Mouse (Mus musculus) stomach, embryonic 15.5 days (tissue): ENCODE data around the gene Nmur2. TPM values are rescaled to one million over a fixed set of nuclear protein-coding genes. Genes with fewer than 3 reads are reported as not detected.

Source experiments
- ATAC-seq: fragments of 200-750 bp; cut with Nextera tagmentation; 2 replicates; pipeline ENCODE4 v1.8.0; 2017; ENCODE audit warnings: low read depth, moderate number of reproducible peaks, moderate TSS enrichment; ENCODE audit not compliant: insufficient read depth, low FRiP score
- H3K27ac ChIP-seq: fragments of 300-500 bp; sonication (generic); 2 replicates; pipeline ENCODE4 v1.5.1; 2015; ENCODE audit warnings: mild to moderate bottlenecking, inconsistent platforms
- H3K27me3 ChIP-seq: fragments of 300-500 bp; sonication (generic); replicated peaks from 2 replicates; pipeline ENCODE4 v1.6.1; 2015; ENCODE audit warnings: inconsistent platforms
- H3K36me3 ChIP-seq: fragments of 300-500 bp; sonication (generic); 2 replicates; pipeline ENCODE4 v1.6.1; 2015; ENCODE audit warnings: inconsistent platforms
- H3K4me1 ChIP-seq: fragments of 300-500 bp; sonication (generic); 2 replicates; pipeline ENCODE4 v1.6.1; 2015; ENCODE audit warnings: inconsistent platforms
- H3K4me2 ChIP-seq: fragments of 300-500 bp; sonication (generic); 2 replicates; pipeline ENCODE4 v1.6.1; 2015; ENCODE audit warnings: mild to moderate bottlenecking, inconsistent platforms
- H3K4me3 ChIP-seq: fragments of 300-500 bp; sonication (generic); replicated peaks from 2 replicates; pipeline ENCODE4 v1.5.1; 2015; ENCODE audit warnings: inconsistent platforms
- H3K9ac ChIP-seq: fragments of 300-500 bp; sonication (generic); 2 replicates; pipeline ENCODE4 v1.6.1; 2015; ENCODE audit warnings: inconsistent platforms
- H3K9me3 ChIP-seq: fragments of 300-500 bp; sonication (generic); 2 replicates; pipeline ENCODE4 v1.6.1; 2016; ENCODE audit warnings: inconsistent platforms
- WGBS: fragments of 180-500 bp; shearing (Covaris S2); methylation state at CpG from one replicate; pipeline ENCODE4 v1.1.7; 2015; 5-methylcytosine and 5-hydroxymethylcytosine counted together
- polyA plus RNA-seq: library from polyadenylated mRNA; unstranded; fragments of >200 nt; fragmentation: Nextera tagmentation; extraction: Ambion mirVana; gene quantifications from 2 replicates; pipeline ENCODE4 v1.2.1, GENCODE M21; 2015

Gene Nmur2
- 0.41 and 0.85 TPM in 2 replicates for polyA plus RNA-seq

GRCm38 (mm10) chr11:56040917-56041316 is at the start of gene Nmur2:
Gene Nmur2 (minus strand): TSS chr11:56041010.
- Histone ChIP-seq H3K4me1 (no peaks in the 10 kb centered on the region), H3K9me3 (no peaks in the 10 kb centered on the region), H3K4me2 (no peak within 1 kb of the TSS), H3K27ac (no peak within 1 kb of the TSS), H3K36me3 (no peaks in the 10 kb centered on the region), H3K4me3 (no peak within 1 kb of the TSS), H3K9ac (no peak within 1 kb of the TSS), H3K27me3 (no peaks in the 10 kb centered on the region)
- no peak for ATAC-seq
- WGBS: 7% methylated on average over 6 of the region's 6 CpGs

GRCm38 (mm10) chr11:56089127-56089689 is 48.4 kb upstream of the Nmur2 start:
- H3K9me3 ChIP-seq: no peaks in the 10 kb centered on the region
- H3K4me1 ChIP-seq: no peaks in the 10 kb centered on the region
- H3K27ac ChIP-seq: no peak overlapping the region
- no peak overlapping the region for H3K9ac ChIP-seq
- no peaks in the 10 kb centered on the region for H3K27me3 ChIP-seq
- H3K4me2 ChIP-seq: no peak overlapping the region
- no peak for ATAC-seq
- no peak overlapping the region for H3K4me3 ChIP-seq
- 81% methylated on average over 11 of the region's 11 CpGs for WGBS
- H3K36me3 ChIP-seq: no peaks in the 10 kb centered on the region

- Histone ChIP-seq H3K27me3 (no peaks in the 10 kb centered on the region), H3K9me3 (no peaks in the 10 kb centered on the region), H3K36me3 (no peaks in the 10 kb centered on the region), H3K27ac (no peak overlapping the region), H3K4me1 (no peaks in the 10 kb centered on the region), H3K4me2 (no peak overlapping the region), H3K9ac (no peak overlapping the region), H3K4me3 (no peak overlapping the region)
- WGBS: 80% methylated on average over 7 of the region's 7 CpGs
- no peak for ATAC-seq
Observed at GRCm38 (mm10) chr11:56072131-56072530, 31.3 kb upstream of the Nmur2 start.

- Histone ChIP-seq H3K4me1 (no peaks in the 10 kb centered on the region), H3K4me3 (no peak overlapping the region), H3K27me3 (no peaks in the 10 kb centered on the region), H3K9me3 (no peaks in the 10 kb centered on the region), H3K36me3 (no peaks in the 10 kb centered on the region), H3K27ac (no peak overlapping the region), H3K9ac (no peak overlapping the region), H3K4me2 (no peak overlapping the region)
- WGBS: 78% methylated on average over 2 of the region's 2 CpGs
- ATAC-seq: no peak
Observed at GRCm38 (mm10) chr11:56069658-56070057, 28.8 kb upstream of the Nmur2 start.

GRCm38 (mm10) chr11:56065147-56065546 is 24.3 kb upstream of the Nmur2 start:
- Histone ChIP-seq H3K27me3 (no peaks in the 10 kb centered on the region), H3K9me3 (no peaks in the 10 kb centered on the region), H3K4me2 (no peak overlapping the region), H3K27ac (no peak overlapping the region; the same call in 1 of the 2 replicates), H3K4me3 (no peak overlapping the region), H3K36me3 (no peaks in the 10 kb centered on the region), H3K9ac (no peak overlapping the region), H3K4me1 (no peaks in the 10 kb centered on the region)
- 82% methylated on average over 2 of the region's 2 CpGs for WGBS
- no peak for ATAC-seq

- no peaks in the 10 kb centered on the region for H3K27me3 ChIP-seq
- H3K4me2 ChIP-seq: no peak overlapping the region
- no peaks in the 10 kb centered on the region for H3K4me1 ChIP-seq
- no peak overlapping the region for H3K4me3 ChIP-seq
- no peaks in the 10 kb centered on the region for H3K36me3 ChIP-seq
- no peaks in the 10 kb centered on the region for H3K9me3 ChIP-seq
- H3K9ac ChIP-seq: no peak overlapping the region
- WGBS: 53% methylated on average over 4 of the region's 4 CpGs
- ATAC-seq: no peak
- peak overlapping the region; percentile 9; the same call in 1 of the 2 replicates for H3K27ac ChIP-seq
Observed at GRCm38 (mm10) chr11:56064575-56064974, 23.8 kb upstream of the Nmur2 start.

GRCm38 (mm10) chr11:56059236-56059635 is 18.4 kb upstream of the Nmur2 start:
- no peaks in the 10 kb centered on the region for H3K36me3 ChIP-seq
- 48% methylated on average over 3 of the region's 3 CpGs for WGBS
- no peaks in the 10 kb centered on the region for H3K4me1 ChIP-seq
- no peaks in the 10 kb centered on the region for H3K27me3 ChIP-seq
- H3K9ac ChIP-seq: no peak overlapping the region
- peak; percentile 35; the same call in 1 of the 2 replicates for ATAC-seq
- no peaks in the 10 kb centered on the region for H3K9me3 ChIP-seq
- no peak overlapping the region for H3K4me2 ChIP-seq
- no peak overlapping the region for H3K4me3 ChIP-seq
- H3K27ac ChIP-seq: 0 out of 2 replicates have a peak overlapping the region, but pooled peaks have one; percentile 71

GRCm38 (mm10) chr11:56054439-56054838 is 13.6 kb upstream of the Nmur2 start:
- H3K9me3 ChIP-seq: no peaks in the 10 kb centered on the region
- H3K9ac ChIP-seq: no peak overlapping the region
- H3K4me1 ChIP-seq: no peaks in the 10 kb centered on the region
- no peaks in the 10 kb centered on the region for H3K27me3 ChIP-seq
- H3K4me3 ChIP-seq: no peak overlapping the region
- WGBS: 55% methylated on average over 7 of the region's 7 CpGs
- no peak overlapping the region for H3K4me2 ChIP-seq
- no peak for ATAC-seq
- H3K36me3 ChIP-seq: no peaks in the 10 kb centered on the region
- H3K27ac ChIP-seq: no peak overlapping the region

GRCm38 (mm10) chr11:56026854-56027253 is 14.0 kb downstream of the Nmur2 start:
- H3K9ac ChIP-seq: no peak overlapping the region
- WGBS: 72% methylated on average over 10 of the region's 10 CpGs
- no peaks in the 10 kb centered on the region for H3K36me3 ChIP-seq
- H3K4me2 ChIP-seq: no peak overlapping the region
- no peak overlapping the region for H3K4me3 ChIP-seq
- no peaks in the 10 kb centered on the region for H3K27me3 ChIP-seq
- ATAC-seq: no peak
- H3K27ac ChIP-seq: no peak overlapping the region
- H3K9me3 ChIP-seq: no peaks in the 10 kb centered on the region
- H3K4me1 ChIP-seq: no peaks in the 10 kb centered on the region

- 76% methylated on average over 10 of the region's 10 CpGs for WGBS
- Histone ChIP-seq H3K27ac (no peak overlapping the region), H3K9me3 (no peaks in the 10 kb centered on the region), H3K9ac (no peak overlapping the region), H3K4me3 (no peak overlapping the region), H3K4me2 (no peak overlapping the region), H3K27me3 (no peaks in the 10 kb centered on the region), H3K4me1 (no peaks in the 10 kb centered on the region), H3K36me3 (no peaks in the 10 kb centered on the region)
- ATAC-seq: no peak
Observed at GRCm38 (mm10) chr11:56025746-56026570, 14.9 kb downstream of the Nmur2 start.

- H3K36me3 ChIP-seq: no peaks in the 10 kb centered on the region
- H3K4me3 ChIP-seq: no peak overlapping the region
- H3K4me1 ChIP-seq: no peaks in the 10 kb centered on the region
- no peaks in the 10 kb centered on the region for H3K9me3 ChIP-seq
- no peak overlapping the region for H3K27ac ChIP-seq
- H3K27me3 ChIP-seq: no peaks in the 10 kb centered on the region
- no peak overlapping the region for H3K4me2 ChIP-seq
- ATAC-seq: no peak
- WGBS: 48% methylated on average over 9 of the region's 9 CpGs
- H3K9ac ChIP-seq: no peak overlapping the region
Observed at GRCm38 (mm10) chr11:56013510-56014057, 27.2 kb downstream of the Nmur2 start.

GRCm38 (mm10) chr11:56012396-56012795 is 28.4 kb downstream of the Nmur2 start:
- Histone ChIP-seq H3K27me3 (no peaks in the 10 kb centered on the region), H3K4me1 (no peaks in the 10 kb centered on the region), H3K9ac (no peak overlapping the region), H3K4me3 (no peak overlapping the region), H3K36me3 (no peaks in the 10 kb centered on the region), H3K9me3 (no peaks in the 10 kb centered on the region), H3K27ac (no peak overlapping the region), H3K4me2 (no peak overlapping the region)
- 56% methylated on average over 2 of the region's 2 CpGs for WGBS
- no peak for ATAC-seq
